Mouse (Mus musculus): ENCODE measurements around the gene Vars2. TPM values are rescaled to one million over a fixed set of nuclear protein-coding genes. Genes with fewer than 3 reads are reported as not detected.

Gene Vars2
- polyA plus RNA-seq, 1 experiment from 2014 or later = 14.0 TPM

DNA sequence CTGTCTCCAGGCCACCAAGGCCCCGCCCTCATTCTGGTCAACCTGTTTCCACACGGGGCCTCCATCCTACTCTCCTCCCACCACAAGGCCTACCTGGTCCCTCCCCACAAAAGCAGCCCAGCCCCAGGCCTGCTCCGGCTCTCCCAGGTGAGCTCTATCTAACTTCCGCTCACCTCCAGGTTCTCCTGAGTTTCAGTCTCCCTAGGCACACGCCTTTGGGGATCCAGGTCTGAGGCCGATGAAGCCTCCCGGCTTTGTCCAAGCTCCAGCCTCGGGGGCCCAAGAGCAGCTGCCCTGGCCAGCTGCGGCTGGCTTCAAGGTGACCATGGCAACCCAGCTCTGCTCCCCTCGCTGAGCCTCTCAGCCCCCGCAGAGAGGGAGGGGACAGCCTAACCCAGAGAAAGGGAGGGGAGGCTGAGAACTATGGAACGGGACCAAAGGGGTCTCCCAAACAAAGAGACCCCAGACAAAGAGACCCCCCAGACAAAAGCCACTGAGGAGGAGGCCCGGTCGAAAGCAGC, 36.4 kb upstream of the Vars2 start:
- Histone ChIP-seq H3K27ac (ENCODE audit: low read length) (peak overlapping the region; percentile 95), H3K9ac (replicated peaks; ENCODE audit: low read depth, low read length) (peak overlapping the region; percentile 31; the same call in 1 of the 2 replicates), H3K4me1 (ENCODE audit: control insufficient read depth, insufficient read depth, low read length) (peaks cover 20% of the 10 kb centered on the region), H3K27me3 (ENCODE audit: control insufficient read depth, insufficient read depth, low read length) (no peaks in the 10 kb centered on the region), H3K4me2 (replicated peaks; ENCODE audit: low read depth, low read length) (peak overlapping the region; percentile 64), H3K9me3 (ENCODE audit: control insufficient read depth, low read depth, low read length) (no peaks in the 10 kb centered on the region), H3K36me3 (ENCODE audit: control insufficient read depth, insufficient read depth, low read length) (no peaks in the 10 kb centered on the region; the same call in 1 of the 2 replicates), H3K4me3 (ENCODE audit: low read depth, low read length) (peak overlapping the region; percentile 30)
- WGBS = 2% methylated on average over 14 of the region's 14 CpGs
- ATAC-seq (ENCODE audit: insufficient number of reproducible peaks, insufficient read depth, low FRiP score, low read depth) = peak; percentile 46; the same call in 1 of the 2 replicates

GRCm38 (mm10) chr17:35703065-35703464, 35.7 kb upstream of the Vars2 start:
- no peak for ATAC-seq (ENCODE audit: insufficient number of reproducible peaks, insufficient read depth, low FRiP score, low read depth)
- Histone ChIP-seq H3K4me2 (replicated peaks; ENCODE audit: low read depth, low read length) (peak overlapping the region; percentile 79), H3K9ac (replicated peaks; ENCODE audit: low read depth, low read length) (peak overlapping the region; percentile 69; the same call in 1 of the 2 replicates), H3K36me3 (ENCODE audit: control insufficient read depth, insufficient read depth, low read length) (no peaks in the 10 kb centered on the region; the same call in 1 of the 2 replicates), H3K27ac (ENCODE audit: low read length) (peak overlapping the region; percentile 95), H3K4me1 (ENCODE audit: control insufficient read depth, insufficient read depth, low read length) (peaks cover 25% of the 10 kb centered on the region), H3K4me3 (ENCODE audit: low read depth, low read length) (peak overlapping the region; percentile 61; the same call in 1 of the 2 replicates), H3K9me3 (ENCODE audit: control insufficient read depth, low read depth, low read length) (no peaks in the 10 kb centered on the region), H3K27me3 (ENCODE audit: control insufficient read depth, insufficient read depth, low read length) (no peaks in the 10 kb centered on the region)
- 13% methylated on average over 2 of the region's 2 CpGs for WGBS

- H3K4me2 ChIP-seq (replicated peaks; ENCODE audit: low read depth, low read length) = peak overlapping the region; percentile 79
- no peak for ATAC-seq (ENCODE audit: insufficient number of reproducible peaks, insufficient read depth, low FRiP score, low read depth)
- peak overlapping the region; percentile 69; the same call in 1 of the 2 replicates for H3K9ac ChIP-seq (replicated peaks; ENCODE audit: low read depth, low read length)
- H3K4me1 ChIP-seq (ENCODE audit: control insufficient read depth, insufficient read depth, low read length) = peaks cover 27% of the 10 kb centered on the region
- 9% methylated on average over 4 of the region's 4 CpGs for WGBS
- peak overlapping the region; percentile 95 for H3K27ac ChIP-seq (ENCODE audit: low read length)
- H3K9me3 ChIP-seq (ENCODE audit: control insufficient read depth, low read depth, low read length) = no peaks in the 10 kb centered on the region
- H3K36me3 ChIP-seq (ENCODE audit: control insufficient read depth, insufficient read depth, low read length) = no peaks in the 10 kb centered on the region; the same call in 1 of the 2 replicates
- H3K27me3 ChIP-seq (ENCODE audit: control insufficient read depth, insufficient read depth, low read length) = no peaks in the 10 kb centered on the region
- peak overlapping the region; percentile 61 for H3K4me3 ChIP-seq (ENCODE audit: low read depth, low read length)
These were observed 35.2 kb upstream of the Vars2 start for GRCm38 (mm10) chr17:35702605-35703004.

DNA sequence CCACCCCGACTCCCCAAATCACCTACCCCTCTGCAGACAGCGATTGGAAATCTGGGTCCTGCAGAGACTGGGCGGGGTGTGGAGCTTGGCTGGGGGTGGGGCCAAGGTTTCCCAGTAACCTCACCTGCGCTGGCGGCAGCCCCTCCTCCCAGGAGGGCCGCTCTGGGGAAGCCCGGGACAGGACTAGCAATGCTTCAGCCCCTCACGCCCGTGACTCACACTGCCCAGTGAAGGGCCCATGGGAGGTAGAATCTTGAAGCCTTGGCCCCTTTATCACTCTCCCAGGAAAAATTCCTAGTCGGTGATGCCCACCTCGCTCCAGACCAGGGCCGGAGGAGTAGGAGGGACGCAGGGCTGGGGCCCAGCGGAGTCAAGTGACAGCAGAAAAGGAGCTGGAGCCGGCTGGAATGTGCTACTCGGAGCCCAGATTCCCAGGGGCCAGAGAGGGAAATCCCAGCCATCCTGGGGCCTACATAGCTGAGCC, 34.6 kb upstream of the Vars2 start:
- H3K4me3 ChIP-seq (ENCODE audit: low read depth, low read length) = peak overlapping the region; percentile 61
- H3K36me3 ChIP-seq (ENCODE audit: control insufficient read depth, insufficient read depth, low read length) = no peaks in the 10 kb centered on the region; the same call in 1 of the 2 replicates
- WGBS = 3% methylated on average over 15 of the region's 16 CpGs
- H3K27ac ChIP-seq (ENCODE audit: low read length) = peak overlapping the region; percentile 95
- no peaks in the 10 kb centered on the region for H3K27me3 ChIP-seq (ENCODE audit: control insufficient read depth, insufficient read depth, low read length)
- H3K4me1 ChIP-seq (ENCODE audit: control insufficient read depth, insufficient read depth, low read length) = peaks cover 33% of the 10 kb centered on the region
- H3K9me3 ChIP-seq (ENCODE audit: control insufficient read depth, low read depth, low read length) = no peaks in the 10 kb centered on the region
- peak; percentile 28 for ATAC-seq (ENCODE audit: insufficient number of reproducible peaks, insufficient read depth, low FRiP score, low read depth)
- H3K4me2 ChIP-seq (replicated peaks; ENCODE audit: low read depth, low read length) = peak overlapping the region; percentile 79
- H3K9ac ChIP-seq (replicated peaks; ENCODE audit: low read depth, low read length) = peak overlapping the region; percentile 69

- no peaks in the 10 kb centered on the region; the same call in 1 of the 2 replicates for H3K36me3 ChIP-seq (ENCODE audit: control insufficient read depth, insufficient read depth, low read length)
- H3K4me3 ChIP-seq (ENCODE audit: low read depth, low read length) = peak overlapping the region; percentile 61
- no peaks in the 10 kb centered on the region for H3K27me3 ChIP-seq (ENCODE audit: control insufficient read depth, insufficient read depth, low read length)
- WGBS = 4% methylated on average over 16 of the region's 16 CpGs
- H3K4me1 ChIP-seq (ENCODE audit: control insufficient read depth, insufficient read depth, low read length) = peaks cover 39% of the 10 kb centered on the region
- H3K27ac ChIP-seq (ENCODE audit: low read length) = peak overlapping the region; percentile 95
- peak overlapping the region; percentile 79 for H3K4me2 ChIP-seq (replicated peaks; ENCODE audit: low read depth, low read length)
- no peak for ATAC-seq (ENCODE audit: insufficient number of reproducible peaks, insufficient read depth, low FRiP score, low read depth)
- H3K9ac ChIP-seq (replicated peaks; ENCODE audit: low read depth, low read length) = peak overlapping the region; percentile 69
- H3K9me3 ChIP-seq (ENCODE audit: control insufficient read depth, low read depth, low read length) = no peaks in the 10 kb centered on the region
These were observed 34.0 kb upstream of the Vars2 start for GRCm38 (mm10) chr17:35701203-35701977.

DNA sequence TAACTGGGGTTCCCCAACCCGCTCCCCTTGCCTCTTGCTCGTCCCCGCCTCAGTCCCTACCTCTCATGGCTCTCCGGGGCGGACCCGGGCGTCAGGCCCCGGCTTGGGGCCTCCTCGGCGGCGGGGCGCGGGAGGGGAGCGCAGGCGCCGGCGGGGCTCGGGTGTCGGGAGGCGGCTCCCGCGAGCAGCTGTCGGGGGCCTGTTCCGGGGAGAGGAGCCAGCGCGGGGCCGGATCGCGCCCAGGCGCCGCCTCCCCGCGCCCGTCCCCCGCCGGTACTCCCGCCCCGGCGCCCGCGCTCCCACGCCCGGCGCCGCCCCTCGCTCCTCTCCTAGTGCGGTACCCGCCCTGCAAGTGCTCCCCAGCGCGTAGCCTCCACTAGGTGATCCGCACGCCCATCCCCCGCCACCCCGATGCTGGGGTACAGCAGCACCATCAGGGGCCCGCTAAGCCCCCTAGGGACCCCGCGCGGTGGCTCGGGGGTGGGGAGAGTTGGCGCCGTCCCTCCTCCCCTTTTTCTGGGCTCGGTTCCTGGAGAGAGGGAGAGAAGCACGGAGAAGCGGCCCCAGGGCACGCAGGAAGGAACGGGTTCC, 33.1 kb upstream of the Vars2 start:
- H3K4me3 ChIP-seq (ENCODE audit: low read depth, low read length) = peak overlapping the region; percentile 61
- peak overlapping the region; percentile 95 for H3K27ac ChIP-seq (ENCODE audit: low read length)
- ATAC-seq (ENCODE audit: insufficient number of reproducible peaks, insufficient read depth, low FRiP score, low read depth) = peak; percentile 61
- 1% methylated on average over 34 of the region's 66 CpGs for WGBS
- peaks cover 39% of the 10 kb centered on the region for H3K4me1 ChIP-seq (ENCODE audit: control insufficient read depth, insufficient read depth, low read length)
- no peaks in the 10 kb centered on the region for H3K9me3 ChIP-seq (ENCODE audit: control insufficient read depth, low read depth, low read length)
- H3K36me3 ChIP-seq (ENCODE audit: control insufficient read depth, insufficient read depth, low read length) = no peaks in the 10 kb centered on the region; the same call in 1 of the 2 replicates
- peak overlapping the region; percentile 69 for H3K9ac ChIP-seq (replicated peaks; ENCODE audit: low read depth, low read length)
- no peaks in the 10 kb centered on the region for H3K27me3 ChIP-seq (ENCODE audit: control insufficient read depth, insufficient read depth, low read length)
- peak overlapping the region; percentile 79 for H3K4me2 ChIP-seq (replicated peaks; ENCODE audit: low read depth, low read length)

GRCm38 (mm10) chr17:35699919-35700318, 32.5 kb upstream of the Vars2 start:
- no peak for ATAC-seq (ENCODE audit: insufficient number of reproducible peaks, insufficient read depth, low FRiP score, low read depth)
- Histone ChIP-seq H3K4me1 (ENCODE audit: control insufficient read depth, insufficient read depth, low read length) (peaks cover 39% of the 10 kb centered on the region), H3K9me3 (ENCODE audit: control insufficient read depth, low read depth, low read length) (no peaks in the 10 kb centered on the region), H3K4me2 (replicated peaks; ENCODE audit: low read depth, low read length) (peak overlapping the region; percentile 79), H3K4me3 (ENCODE audit: low read depth, low read length) (peak overlapping the region; percentile 61), H3K27me3 (ENCODE audit: control insufficient read depth, insufficient read depth, low read length) (no peaks in the 10 kb centered on the region), H3K36me3 (ENCODE audit: control insufficient read depth, insufficient read depth, low read length) (no peaks in the 10 kb centered on the region; the same call in 1 of the 2 replicates), H3K9ac (replicated peaks; ENCODE audit: low read depth, low read length) (peak overlapping the region; percentile 69), H3K27ac (ENCODE audit: low read length) (peak overlapping the region; percentile 95)
- WGBS = 4% methylated on average over 19 of the region's 19 CpGs

DNA sequence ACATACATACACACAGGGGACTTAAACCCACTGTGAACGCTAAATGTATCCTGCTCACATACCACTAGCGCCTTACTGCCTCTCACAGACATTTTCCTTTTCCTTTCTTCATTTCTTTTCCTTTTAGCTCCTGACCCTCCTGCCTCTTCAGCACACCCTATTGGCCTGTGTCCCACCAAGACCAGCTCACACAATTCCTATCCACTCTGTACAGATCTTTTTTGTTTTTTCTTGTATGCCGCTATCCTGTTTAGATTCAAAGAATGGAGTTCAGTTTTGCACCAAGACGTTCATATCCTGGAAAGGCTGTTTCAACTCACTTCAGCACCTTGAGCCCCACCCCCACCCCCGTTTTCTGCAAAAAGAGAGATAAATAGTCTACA, 31.1 kb upstream of the Vars2 start:
- Histone ChIP-seq H3K4me2 (replicated peaks; ENCODE audit: low read depth, low read length) (peak overlapping the region; percentile 79), H3K4me3 (ENCODE audit: low read depth, low read length) (peak overlapping the region; percentile 33), H3K27ac (ENCODE audit: low read length) (peak overlapping the region; percentile 90), H3K27me3 (ENCODE audit: control insufficient read depth, insufficient read depth, low read length) (no peaks in the 10 kb centered on the region), H3K9ac (replicated peaks; ENCODE audit: low read depth, low read length) (0 out of 2 replicates have a peak overlapping the region, but pooled peaks have one; percentile 61), H3K4me1 (ENCODE audit: control insufficient read depth, insufficient read depth, low read length) (peaks cover 39% of the 10 kb centered on the region), H3K36me3 (ENCODE audit: control insufficient read depth, insufficient read depth, low read length) (peaks cover 4% of the 10 kb centered on the region), H3K9me3 (ENCODE audit: control insufficient read depth, low read depth, low read length) (no peaks in the 10 kb centered on the region)
- 27% methylated on average over 5 of the region's 5 CpGs for WGBS
- ATAC-seq (ENCODE audit: insufficient number of reproducible peaks, insufficient read depth, low FRiP score, low read depth) = no peak
